Mouse (Mus musculus): ENCODE measurements around the gene Plod1.

DNA sequence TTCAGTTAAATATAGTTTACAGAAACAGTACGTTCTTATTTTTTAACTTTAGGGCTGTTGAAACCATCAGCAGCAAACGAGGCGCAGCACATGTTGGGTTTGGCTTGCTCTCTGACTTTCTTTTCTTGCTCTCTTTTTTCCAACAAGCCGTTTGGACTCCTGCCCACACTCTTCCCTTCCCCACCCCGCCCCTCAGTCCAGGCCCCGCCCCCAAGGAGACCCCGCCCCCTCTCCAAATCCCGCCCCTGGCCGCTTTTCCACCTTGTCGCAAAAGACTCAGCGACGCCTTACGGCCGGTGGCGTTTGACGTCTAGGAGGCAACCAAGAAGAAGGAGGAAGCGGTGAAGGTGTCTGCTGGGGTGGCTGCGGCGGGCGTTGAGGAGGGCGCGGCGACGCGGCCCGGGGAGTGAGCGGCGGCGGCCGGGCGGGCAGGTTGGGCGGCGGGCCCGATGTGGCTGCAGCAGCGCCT lies 4.0 kb upstream of the Plod1 start, which contains the start of gene 2510039O18Rik:
- TF ChIP-seq POLR2A (IDR thresholded peaks at IDR 0.05; ENCODE audit: low read depth, low read length) (peak; percentile 80), CTCF (IDR thresholded peaks at IDR 0.05; ENCODE audit: extremely low read depth, insufficient read depth, insufficient read length, insufficient replicate concordance) (no peak)

Data from spleen, adult 2 months (tissue).